Mouse (Mus musculus) CH12.LX (cell line): ENCODE data around the gene Tph1.

Experiments used
- CTCF ChIP-seq, 2 experiments: IDR thresholded peaks in 1 of 2; conservative IDR thresholded peaks in 1 of 2; 2 replicates each; pipeline ENCODE4 v1.5.1; 2011 to 2012; ENCODE audit warnings: low read depth in 2 of 2, low read length in 2 of 2, improper control_type of control experiment in 1 of 2, inconsistent platforms in 1 of 2, mild to moderate bottlenecking in 1 of 2, moderate library complexity in 1 of 2
- E2F4 ChIP-seq: IDR thresholded peaks from 2 replicates; pipeline ENCODE4 v1.6.1; 2011; ENCODE audit warnings: low read depth, low read length, improper control_type of control experiment; ENCODE audit not compliant: insufficient replicate concordance
- ELF1 ChIP-seq: IDR thresholded peaks from 2 replicates; pipeline ENCODE4 v1.6.1; 2014; ENCODE audit warnings: low read depth, mild to moderate bottlenecking, inconsistent platforms, low read length, improper control_type of control experiment
- MAX ChIP-seq: IDR thresholded peaks from 2 replicates; pipeline ENCODE4 v1.6.1; 2011; ENCODE audit warnings: low read length, improper control_type of control experiment
- POLR2A ChIP-seq: IDR thresholded peaks from 2 replicates; pipeline ENCODE4 v1.6.1; 2011; ENCODE audit warnings: low read depth, mild to moderate bottlenecking, improper control_type of control experiment, low read length
- TBP ChIP-seq: conservative IDR thresholded peaks from 2 replicates; pipeline ENCODE4 v1.6.1; 2011; ENCODE audit warnings: low read depth, low read length, improper control_type of control experiment
- TCF12 ChIP-seq: IDR thresholded peaks from 2 replicates; pipeline ENCODE4 v1.6.1; 2014; ENCODE audit warnings: low read depth, mild to moderate bottlenecking, inconsistent platforms, low read length, improper control_type of control experiment

DNA sequence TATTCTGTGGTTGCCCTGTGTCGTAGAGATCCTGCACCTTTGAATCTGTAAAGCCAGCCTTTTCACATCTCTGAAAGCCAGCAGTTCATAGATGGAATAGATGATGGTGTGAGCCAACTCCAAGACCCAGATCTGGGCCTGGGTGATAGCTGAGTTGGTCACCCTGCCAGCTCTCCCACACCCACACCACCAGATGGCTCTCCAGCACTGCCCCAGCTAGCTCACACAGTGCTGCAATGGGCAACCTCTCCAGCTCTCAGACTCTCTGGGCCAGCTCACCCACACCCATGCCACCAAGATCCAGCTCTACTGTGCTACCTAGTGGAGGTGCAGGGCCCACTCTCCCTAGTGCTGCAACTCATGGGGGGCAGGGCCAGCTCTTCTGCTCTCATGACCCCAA, 29.2 kb downstream of the Tph1 start:
- TF ChIP-seq CTCF (conservative IDR thresholded peaks at IDR 0.05 in 1 of 2, IDR thresholded peaks at IDR 0.05 in 1 of 2; ENCODE audit: low read depth in 2 of 2, low read length in 2 of 2) (peak in 1 of 2 experiments; percentile 53; a peak in 2 of 4 replicates), ELF1 (no peak), TCF12 (no peak), MAX (no peak), POLR2A (no peak), TBP (no peak), E2F4 (no peak)
